Mouse (Mus musculus) small intestine, adult 2 months (tissue): ENCODE measurements around the gene Zmiz2.

Source experiments
- CTCF ChIP-seq: fragments of 200-500 bp; IDR thresholded peaks from 2 replicates; pipeline ENCODE4 v1.5.1; 2012; ENCODE audit warnings: low read depth, mild to moderate bottlenecking, control low read depth, inconsistent platforms, low read length, moderate library complexity, mixed read lengths; ENCODE audit not compliant: insufficient replicate concordance, insufficient read length; ENCODE audit errors: extremely low read depth
- POLR2A ChIP-seq: fragments of 200-500 bp; IDR thresholded peaks from 2 replicates; pipeline ENCODE4 v1.6.1; 2012; ENCODE audit warnings: low read depth, mild to moderate bottlenecking, control low read depth, inconsistent platforms, low read length, moderate library complexity

DNA sequence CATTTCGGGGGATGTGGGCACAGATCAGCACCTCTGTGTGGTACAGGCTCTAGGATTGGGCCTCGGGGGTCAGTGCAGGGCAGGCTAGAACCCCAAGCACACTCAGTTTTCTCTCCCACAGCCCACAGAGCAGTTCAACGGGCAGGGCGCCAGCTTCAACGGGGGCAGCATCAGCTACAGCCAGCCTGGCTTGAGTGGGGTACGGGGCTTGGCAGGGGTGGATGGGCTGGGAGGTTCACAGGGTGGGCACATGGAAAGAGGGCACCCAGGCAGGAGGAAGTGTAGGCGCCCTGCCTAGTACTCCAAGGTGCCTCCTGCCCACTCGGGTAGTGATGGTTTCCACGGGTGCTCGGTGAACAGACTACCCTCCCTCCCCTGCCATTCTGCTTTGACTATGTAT is 9.3 kb downstream of the Zmiz2 start:
- TF ChIP-seq CTCF (no peak), POLR2A (no peak)
